Mouse (Mus musculus): ENCODE measurements around the gene 4933402N22Rik.
"Not testable (repeated sequence)": the region's sequence is repeated elsewhere in the genome, so short reads cannot be mapped to it uniquely, and the experiment has no call there.

4933402N22Rik gene

DNA sequence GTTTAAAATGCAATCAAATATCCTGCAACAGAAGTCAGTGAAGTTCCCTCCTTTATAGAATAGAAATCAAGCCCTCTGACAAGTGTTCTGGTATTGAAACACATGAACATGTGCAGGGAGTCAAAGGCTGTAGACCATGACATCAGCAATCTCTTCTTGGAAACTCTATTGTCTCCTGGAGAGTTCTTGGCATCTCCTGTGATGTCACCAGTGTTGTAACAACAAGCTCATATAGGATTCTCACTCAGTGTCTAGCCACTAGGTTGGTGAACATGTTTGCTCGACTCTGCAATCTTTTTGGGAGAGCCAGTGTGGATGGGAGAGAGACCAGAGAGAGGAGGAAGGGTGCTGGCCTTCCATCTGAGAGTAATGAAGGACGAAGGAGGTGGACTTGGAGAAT lies at the start of gene 4933402N22Rik:
Gene 4933402N22Rik (plus strand): TSS at position 301 of the 400 bp plus-strand sequence.
- not testable (repeated sequence) for DNase-seq (ENCODE audit: low spot score)

DNA sequence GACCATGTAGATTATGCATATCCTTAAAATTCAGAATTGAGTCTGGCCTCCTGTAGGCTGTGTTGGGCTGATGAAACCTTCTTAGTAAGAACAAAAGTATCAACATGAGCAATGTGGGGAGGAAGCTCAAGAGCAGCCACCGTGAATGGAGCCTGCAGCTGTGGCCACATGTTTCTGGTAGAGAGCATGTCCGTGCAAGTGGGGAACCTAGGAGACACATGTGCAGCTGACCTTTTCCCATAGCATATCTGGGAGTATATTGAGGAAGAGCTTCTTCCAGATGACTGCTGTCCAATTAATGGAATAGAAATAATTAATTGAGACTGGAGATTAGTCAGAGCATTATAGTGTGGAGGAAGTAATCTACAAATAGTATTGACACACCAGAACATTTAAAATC lies 5.9 kb downstream of the 4933402N22Rik start:
- DNase-seq (ENCODE audit: low spot score) = not testable (repeated sequence)

All from retina, embryonic 14.5 days (tissue).